Mouse (Mus musculus) layer of hippocampus, adult 9-10 months (tissue): ENCODE results near the gene Lgals3bp.
"Not testable (repeated sequence)": the region's sequence is repeated elsewhere in the genome, so short reads cannot be mapped to it uniquely, and the experiment has no call there.

ENCODE experiments used
- DNase-seq: peaks from one replicate; pipeline ENCODE4 v3.0.0; 2022; ENCODE audit warnings: low spot score

The Lgals3bp gene

GRCm38 (mm10) chr11:118401195-118401594 lies 697 bp downstream of the Lgals3bp start:
- DNase-seq = no peak

GRCm38 (mm10) chr11:118400566-118400936 lies 1.3 kb downstream of the Lgals3bp start:
- DNase-seq = no peak

GRCm38 (mm10) chr11:118399891-118400565 lies 1.9 kb downstream of the Lgals3bp start:
- no peak for DNase-seq

GRCm38 (mm10) chr11:118397806-118398530 lies 3.9 kb downstream of the Lgals3bp start:
- no peak for DNase-seq

GRCm38 (mm10) chr11:118394538-118394937 lies 7.4 kb downstream of the Lgals3bp start:
- DNase-seq = no peak

GRCm38 (mm10) chr11:118393991-118394390 lies 7.9 kb downstream of the Lgals3bp start:
- DNase-seq = no peak

GRCm38 (mm10) chr11:118387816-118388215 lies 14.1 kb downstream of the Lgals3bp start:
- DNase-seq = not testable (repeated sequence)

- DNase-seq = peak; percentile 72
These were observed 22.5 kb downstream of the Lgals3bp start for GRCm38 (mm10) chr11:118379251-118380009.

- DNase-seq = no peak
These were observed 23.2 kb downstream of the Lgals3bp start for GRCm38 (mm10) chr11:118378656-118379055.

- DNase-seq = not testable (repeated sequence)
These were observed 25.6 kb downstream of the Lgals3bp start for GRCm38 (mm10) chr11:118376323-118376722.

- no peak for DNase-seq
These were observed 26.0 kb downstream of the Lgals3bp start for GRCm38 (mm10) chr11:118375881-118376280.

GRCm38 (mm10) chr11:118375461-118375860 lies 26.4 kb downstream of the Lgals3bp start:
- DNase-seq = no peak

GRCm38 (mm10) chr11:118375006-118375405 lies 26.9 kb downstream of the Lgals3bp start:
- DNase-seq = no peak

GRCm38 (mm10) chr11:118374506-118374905 lies 27.4 kb downstream of the Lgals3bp start:
- DNase-seq = no peak

- DNase-seq = no peak
These were observed 29.3 kb downstream of the Lgals3bp start for GRCm38 (mm10) chr11:118372641-118373040.

GRCm38 (mm10) chr11:118371876-118372275 lies 30.0 kb downstream of the Lgals3bp start:
- no peak for DNase-seq

GRCm38 (mm10) chr11:118369657-118370056 lies 32.2 kb downstream of the Lgals3bp start:
- DNase-seq = no peak

- DNase-seq = no peak
These were observed 32.6 kb downstream of the Lgals3bp start for GRCm38 (mm10) chr11:118369251-118369650.

- no peak for DNase-seq
These were observed 33.6 kb downstream of the Lgals3bp start for GRCm38 (mm10) chr11:118368330-118368729.

GRCm38 (mm10) chr11:118366559-118366958 lies 35.3 kb downstream of the Lgals3bp start:
- no peak for DNase-seq

GRCm38 (mm10) chr11:118366108-118366507 lies 35.8 kb downstream of the Lgals3bp start:
- DNase-seq = no peak

- no peak for DNase-seq
These were observed 36.7 kb downstream of the Lgals3bp start for GRCm38 (mm10) chr11:118365171-118365570.

- no peak for DNase-seq
These were observed 37.9 kb downstream of the Lgals3bp start for GRCm38 (mm10) chr11:118364021-118364420.
